Mouse (Mus musculus) ovary, postnatal 10 days (tissue): Measurements from ENCODE around the gene Fbxl17.

ENCODE experiments used
- DNase-seq: peaks from one replicate; pipeline ENCODE4 v3.0.0; 2022; ENCODE audit warnings: low spot score

Fbxl17 gene

GRCm38 (mm10) chr17:63459712-63460495 lies 39.9 kb downstream of the Fbxl17 start:
- DNase-seq: no peak

GRCm38 (mm10) chr17:63458052-63458451 lies 41.8 kb downstream of the Fbxl17 start:
- DNase-seq: no peak

- no peak for DNase-seq
Observed at GRCm38 (mm10) chr17:63451311-63452006, 48.4 kb downstream of the Fbxl17 start.

GRCm38 (mm10) chr17:63447691-63448090 lies 52.1 kb downstream of the Fbxl17 start:
- no peak for DNase-seq

DNA sequence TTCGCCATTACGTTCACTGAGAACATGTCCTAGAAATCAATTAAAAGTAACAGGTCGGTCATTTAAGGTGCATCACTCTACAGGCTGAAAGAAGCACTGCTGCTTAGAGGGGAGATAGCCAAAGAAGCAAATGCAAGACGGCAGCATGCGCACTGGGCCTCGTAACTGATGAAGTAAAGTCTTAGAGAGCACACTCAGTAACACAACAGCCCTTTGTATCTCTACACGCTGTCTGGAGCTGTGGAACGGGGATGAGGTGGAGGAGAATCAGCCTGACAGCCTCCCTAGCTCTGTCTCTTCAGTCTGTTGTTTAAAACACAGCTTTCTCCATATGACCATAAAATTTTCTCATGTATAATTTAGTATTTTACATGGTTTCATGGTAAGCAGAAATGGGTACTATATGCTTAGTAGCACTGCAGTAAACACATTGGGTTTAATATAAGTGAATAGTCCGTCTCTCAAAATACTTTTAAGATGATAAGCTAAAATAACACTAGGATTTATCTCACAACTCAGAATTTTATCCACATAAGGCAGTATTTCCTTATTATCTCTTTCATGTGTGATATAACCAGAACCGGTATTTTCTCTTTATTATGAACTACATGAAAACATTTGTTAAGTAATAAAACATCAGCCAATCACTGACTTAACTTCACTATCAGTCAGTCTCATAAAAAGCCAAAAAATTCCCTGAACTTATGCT lies 52.7 kb downstream of the Fbxl17 start:
- DNase-seq: no peak

- DNase-seq: no peak
Observed at GRCm38 (mm10) chr17:63445212-63445611, 54.6 kb downstream of the Fbxl17 start.

DNA sequence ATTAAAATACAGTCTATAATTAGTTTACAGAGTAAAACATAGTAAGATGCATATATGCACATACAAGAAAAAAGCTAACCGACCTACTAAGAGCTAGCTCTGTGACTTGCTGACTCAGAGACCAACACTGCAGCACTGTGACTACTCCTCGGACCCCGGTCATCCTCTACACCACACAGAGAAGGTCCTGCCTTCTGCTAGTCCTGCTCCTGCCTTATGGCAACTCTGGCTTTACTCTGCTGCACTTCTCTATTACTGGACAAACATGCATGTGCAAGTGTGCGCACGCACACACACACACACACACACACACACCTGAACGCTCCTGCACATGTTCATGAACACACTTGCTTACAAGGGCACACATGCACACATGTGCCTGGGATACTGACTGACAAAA lies 62.4 kb downstream of the Fbxl17 start:
- DNase-seq: no peak

- DNase-seq: no peak
Observed at GRCm38 (mm10) chr17:63434081-63434480, 65.7 kb downstream of the Fbxl17 start.

DNA sequence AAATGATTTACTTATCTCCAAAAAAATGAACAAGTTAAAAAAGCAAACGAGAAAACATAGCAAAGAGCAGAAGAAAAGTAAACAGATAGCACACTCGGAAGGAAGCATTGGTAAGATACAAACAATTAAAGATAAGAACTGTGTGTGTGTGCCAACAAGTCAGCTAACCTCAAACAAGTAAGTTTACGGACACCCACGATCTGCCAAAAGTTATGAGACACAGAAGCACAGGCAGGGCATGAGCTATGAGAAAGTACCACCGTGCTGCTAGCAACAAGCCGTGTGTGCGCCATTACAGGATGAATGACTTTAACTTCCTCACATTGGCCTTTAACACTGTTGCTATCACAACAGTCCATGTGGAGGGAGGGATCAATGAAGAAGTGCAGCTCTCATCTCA lies 68.2 kb downstream of the Fbxl17 start:
- DNase-seq: no peak

DNA sequence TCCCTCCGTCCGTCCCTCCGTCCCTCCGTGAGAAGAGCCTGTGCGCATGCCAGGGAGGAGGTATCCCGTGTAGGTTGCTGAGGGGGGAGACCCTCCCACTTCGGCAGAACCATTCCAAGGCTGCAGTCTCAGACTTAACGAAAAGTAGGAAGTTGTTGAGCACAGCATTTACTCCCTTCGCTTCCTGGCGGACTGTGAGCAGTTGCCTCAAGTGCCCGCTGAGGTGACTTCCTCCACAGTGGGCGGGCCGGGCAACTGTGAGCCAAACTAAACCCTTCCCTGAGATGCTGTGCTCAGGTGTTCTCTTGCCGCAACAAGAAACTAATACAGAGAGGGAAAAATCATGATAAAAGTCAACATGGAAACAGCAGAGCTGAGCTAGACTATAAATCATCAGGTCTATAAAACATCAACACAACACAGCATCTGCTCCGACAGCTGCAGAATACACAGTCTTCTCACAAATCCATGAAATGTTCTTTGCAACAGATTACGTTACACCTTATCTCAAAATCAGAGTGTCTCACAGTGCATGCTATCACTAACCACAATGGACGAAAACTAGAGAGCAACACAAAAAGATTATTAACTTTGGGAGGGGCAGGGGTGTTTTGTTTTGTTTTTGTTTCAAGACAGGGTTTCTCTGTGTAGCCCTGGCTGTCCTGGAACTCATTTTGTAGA lies 69.3 kb downstream of the Fbxl17 start:
- no peak for DNase-seq

DNA sequence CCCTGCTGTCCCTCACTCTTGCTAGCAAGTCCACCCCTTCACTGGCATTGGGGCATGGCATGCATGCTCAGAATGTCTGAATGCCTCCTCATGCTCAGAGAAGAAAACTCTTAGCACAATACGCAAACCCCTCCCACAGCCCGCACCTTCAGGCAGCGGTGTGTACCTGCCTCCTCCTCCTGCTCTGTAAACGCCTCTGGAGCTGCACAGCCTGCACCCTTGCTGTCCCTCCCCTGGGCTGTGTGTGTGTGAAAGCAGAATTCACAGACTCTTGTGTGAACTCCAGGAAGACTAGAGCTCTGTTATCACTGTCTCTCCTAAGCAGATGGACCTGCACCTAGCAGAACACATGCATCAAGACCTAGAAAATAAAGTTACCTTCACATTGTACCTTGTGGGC lies 76.0 kb downstream of the Fbxl17 start:
- DNase-seq: no peak

DNA sequence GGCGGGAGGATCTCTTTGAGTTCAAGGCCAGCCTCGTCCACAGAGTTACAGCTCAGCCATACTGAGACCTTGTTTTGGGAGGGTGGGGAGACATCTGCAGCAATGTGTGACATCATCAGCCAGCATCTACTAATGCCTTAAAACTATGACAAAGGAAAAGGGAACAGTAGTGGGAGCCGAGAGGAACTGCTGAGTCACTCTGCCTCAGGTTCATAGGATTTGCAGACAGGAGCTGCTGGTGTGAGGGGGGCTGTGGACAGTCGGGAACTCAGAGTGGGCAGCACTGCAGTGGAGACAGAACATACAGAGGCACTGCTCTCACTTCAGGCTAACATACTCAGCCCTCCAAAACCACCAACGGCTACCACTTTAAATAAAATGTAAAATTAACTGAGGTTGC lies 77.1 kb downstream of the Fbxl17 start:
- DNase-seq: no peak

GRCm38 (mm10) chr17:63421864-63422263 lies 78.0 kb downstream of the Fbxl17 start:
- DNase-seq: no peak

- no peak for DNase-seq
Observed at GRCm38 (mm10) chr17:63419503-63419902, 80.3 kb downstream of the Fbxl17 start.

DNA sequence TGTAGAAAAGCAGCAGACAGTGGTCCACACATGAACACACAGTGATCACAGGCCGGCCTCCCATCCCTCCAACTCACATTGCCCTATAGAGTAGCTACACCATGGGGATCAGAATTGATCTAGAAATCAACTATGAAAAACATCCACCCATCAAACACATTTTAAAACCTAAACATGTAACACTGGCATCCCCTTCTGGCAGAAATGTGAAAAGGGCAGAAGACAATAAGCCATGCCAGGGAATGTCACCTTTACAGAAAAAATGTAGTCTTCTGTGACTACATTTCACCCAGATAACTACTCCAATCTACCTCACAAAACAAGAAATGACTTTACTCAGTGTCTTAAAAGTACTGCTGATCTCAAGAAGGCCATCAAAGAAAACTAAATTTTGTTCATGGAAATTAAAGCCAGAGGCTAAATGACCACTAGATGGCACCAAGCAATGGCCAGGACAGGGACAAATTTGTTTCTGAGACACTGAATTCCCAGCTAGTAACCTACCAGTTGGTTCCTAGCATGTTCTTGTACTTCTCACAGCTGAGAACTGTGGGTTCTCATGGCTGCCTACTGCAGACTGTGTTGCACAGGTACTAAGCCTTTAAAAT lies 85.7 kb downstream of the Fbxl17 start:
- DNase-seq: no peak

- DNase-seq: no peak
Observed at GRCm38 (mm10) chr17:63411564-63411963, 88.3 kb downstream of the Fbxl17 start.

- no peak for DNase-seq
Observed at GRCm38 (mm10) chr17:63410101-63410500, 89.7 kb downstream of the Fbxl17 start.

- DNase-seq: no peak
Observed at GRCm38 (mm10) chr17:63405955-63406354, 93.9 kb downstream of the Fbxl17 start.

- DNase-seq: no peak
Observed at GRCm38 (mm10) chr17:63405471-63405870, 94.3 kb downstream of the Fbxl17 start.

DNA sequence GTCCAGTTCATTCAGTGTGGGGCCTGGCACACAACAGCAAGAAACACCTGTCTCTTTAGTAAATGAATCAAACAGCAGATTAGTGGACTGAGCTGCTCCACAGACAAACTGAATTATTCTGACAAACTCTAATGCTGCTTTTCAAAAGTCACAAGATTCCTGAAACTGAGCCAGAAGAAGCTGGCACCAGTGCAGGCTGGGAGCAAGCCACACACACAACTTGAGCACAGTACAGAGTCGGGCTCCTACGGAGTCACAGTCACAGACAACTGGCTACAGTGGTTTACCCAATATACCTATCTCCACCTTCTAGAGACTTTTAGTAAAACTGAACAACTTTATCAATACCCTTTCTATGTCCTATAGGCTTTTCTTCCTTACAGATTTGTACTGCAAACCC lies 94.8 kb downstream of the Fbxl17 start:
- DNase-seq: no peak

DNA sequence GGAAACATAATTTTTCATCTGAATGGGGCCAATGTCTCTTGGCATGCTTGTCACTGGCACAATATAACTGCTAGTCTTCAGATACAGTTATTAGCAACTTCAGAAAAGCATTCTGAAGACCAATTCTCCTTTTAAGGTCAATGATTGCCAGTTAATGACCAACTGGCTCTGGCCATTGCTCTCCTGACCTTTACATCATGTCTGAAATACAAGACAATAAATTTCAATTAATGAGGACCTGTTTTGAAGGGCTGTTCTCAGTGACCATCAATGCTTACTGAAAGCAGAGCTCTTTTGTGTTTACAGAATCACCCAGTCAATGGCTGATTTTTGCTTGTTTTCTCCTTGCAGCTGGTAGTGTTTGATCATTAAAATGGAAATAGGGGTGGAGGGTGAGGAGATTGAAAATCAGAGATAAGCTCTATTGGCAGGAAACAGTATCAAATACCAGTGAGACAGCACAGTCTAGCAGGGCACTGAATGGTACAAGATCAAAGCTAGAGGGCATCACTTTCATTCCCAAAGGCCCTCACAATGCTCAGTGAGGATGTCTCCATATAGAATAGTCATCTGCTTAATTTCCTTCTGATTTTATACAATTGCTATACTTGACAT lies 95.9 kb downstream of the Fbxl17 start:
- DNase-seq: no peak
